Mouse (Mus musculus): ENCODE data around the gene Vps26a. TPM values are rescaled to one million over a fixed set of nuclear protein-coding genes. Genes with fewer than 3 reads are reported as not detected.

Gene Vps26a
- polyA plus RNA-seq (2011; ENCODE audit: insufficient read depth, insufficient read length, low read depth, missing spikeins): 73.3 and 74.5 TPM in 2 replicates

DNA sequence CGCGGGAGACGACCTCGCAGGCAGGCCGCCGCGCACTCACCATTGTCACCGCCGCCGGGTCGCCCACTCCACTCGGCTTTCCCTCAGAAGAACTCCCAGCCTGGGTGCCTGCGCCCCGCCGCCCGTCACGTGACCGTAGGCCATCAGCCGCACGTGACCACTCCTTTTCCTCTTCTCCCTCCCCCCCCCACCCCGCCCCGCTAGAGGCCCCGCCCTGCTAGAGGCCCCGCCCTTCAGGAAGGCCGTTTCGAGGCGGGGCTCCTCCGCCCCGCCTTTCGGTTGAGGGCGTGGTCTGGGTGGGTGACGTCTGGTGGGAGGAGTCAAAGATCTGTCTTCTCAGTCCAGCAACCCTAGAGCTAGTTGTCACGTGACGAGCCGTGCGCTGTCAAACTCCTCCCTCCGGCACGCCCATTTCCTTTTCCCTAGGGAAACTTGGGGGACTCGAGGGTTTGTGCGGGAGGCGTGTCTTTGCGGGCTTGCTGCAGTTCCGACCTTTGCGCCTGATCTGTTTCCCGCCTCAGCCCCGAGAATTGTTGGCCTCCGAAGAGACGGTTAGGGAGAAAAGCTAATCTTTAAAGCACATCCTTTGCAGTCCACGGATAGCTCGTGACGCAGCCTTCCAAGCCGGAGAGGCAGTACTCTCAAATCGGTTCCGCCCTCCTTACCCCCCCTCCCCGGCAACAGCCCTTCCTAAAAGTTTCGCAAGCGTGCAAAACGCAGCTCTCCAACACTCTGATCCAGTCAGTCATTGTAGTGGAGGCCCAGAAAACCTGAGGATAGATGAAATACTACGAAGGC, at the start of gene Vps26a:
Gene Vps26a (minus strand): TSS at position 188 of the 798 bp plus-strand sequence.
- no peaks in the 10 kb centered on the region for H3K9me3 ChIP-seq (replicated peaks; ENCODE audit: control insufficient read depth, insufficient read depth, low read length, poor library complexity, severe bottlenecking)
- H3K4me1 ChIP-seq (ENCODE audit: control insufficient read depth, insufficient read depth, low read length): no peaks in the 10 kb centered on the region
- H3K4me3 ChIP-seq (ENCODE audit: low read depth, low read length): peak within 1 kb of the TSS; percentile 87
- 0 out of 2 replicates have a peak within 1 kb of the TSS, but pooled peaks have one; percentile 1 for H3K27ac ChIP-seq (ENCODE audit: insufficient read depth, low read length)
- no peaks in the 10 kb centered on the region for H3K36me3 ChIP-seq (ENCODE audit: control insufficient read depth, insufficient read depth, low read length, poor library complexity, severe bottlenecking)
- TF ChIP-seq EP300 (IDR thresholded peaks at IDR 0.05; ENCODE audit: insufficient read depth, low read depth, low read length) (no peak), CTCF (IDR thresholded peaks at IDR 0.05; ENCODE audit: low read depth, low read length) (no peak), POLR2A (IDR thresholded peaks at IDR 0.05; ENCODE audit: insufficient read depth, low read length) (no peak)
- no peaks in the 10 kb centered on the region for H3K27me3 ChIP-seq (ENCODE audit: control insufficient read depth, insufficient read depth, low read length, poor library complexity, severe bottlenecking)
- H3K9ac ChIP-seq (ENCODE audit: low read depth, poor library complexity, severe bottlenecking): peak within 1 kb of the TSS; percentile 92

DNA sequence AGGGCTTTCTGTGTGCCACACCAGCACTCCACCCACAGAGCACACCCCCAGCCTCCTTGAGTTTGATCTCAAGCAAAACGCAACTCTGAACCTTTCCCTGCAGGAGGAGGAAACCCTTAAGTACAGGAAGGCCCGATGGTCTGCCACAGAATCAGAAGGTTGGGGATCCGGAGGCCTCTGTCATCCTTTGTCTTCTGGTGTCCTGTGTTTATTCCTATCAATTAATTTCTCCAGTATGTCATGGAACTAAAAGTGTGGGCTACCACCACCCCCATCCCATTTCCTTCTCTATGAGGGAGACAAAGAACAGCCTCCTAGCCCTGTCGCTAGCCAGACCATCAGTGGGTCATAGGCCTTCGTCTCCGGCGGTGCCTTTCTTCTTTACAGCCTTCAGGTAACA, 47.9 kb upstream of the Vps26a start:
- H3K9ac ChIP-seq (ENCODE audit: low read depth, poor library complexity, severe bottlenecking): no peak overlapping the region
- no peaks in the 10 kb centered on the region for H3K4me1 ChIP-seq (ENCODE audit: control insufficient read depth, insufficient read depth, low read length)
- H3K27me3 ChIP-seq (ENCODE audit: control insufficient read depth, insufficient read depth, low read length, poor library complexity, severe bottlenecking): no peaks in the 10 kb centered on the region
- no peak overlapping the region for H3K4me3 ChIP-seq (ENCODE audit: low read depth, low read length)
- no peak for TF ChIP-seq CTCF (IDR thresholded peaks at IDR 0.05; ENCODE audit: low read depth, low read length)
- TF ChIP-seq EP300 (IDR thresholded peaks at IDR 0.05; ENCODE audit: insufficient read depth, low read depth, low read length): no peak
- TF ChIP-seq POLR2A (IDR thresholded peaks at IDR 0.05; ENCODE audit: insufficient read depth, low read length): no peak
- H3K9me3 ChIP-seq (replicated peaks; ENCODE audit: control insufficient read depth, insufficient read depth, low read length, poor library complexity, severe bottlenecking): no peaks in the 10 kb centered on the region
- H3K27ac ChIP-seq (ENCODE audit: insufficient read depth, low read length): no peak overlapping the region
- H3K36me3 ChIP-seq (ENCODE audit: control insufficient read depth, insufficient read depth, low read length, poor library complexity, severe bottlenecking): no peaks in the 10 kb centered on the region

DNA sequence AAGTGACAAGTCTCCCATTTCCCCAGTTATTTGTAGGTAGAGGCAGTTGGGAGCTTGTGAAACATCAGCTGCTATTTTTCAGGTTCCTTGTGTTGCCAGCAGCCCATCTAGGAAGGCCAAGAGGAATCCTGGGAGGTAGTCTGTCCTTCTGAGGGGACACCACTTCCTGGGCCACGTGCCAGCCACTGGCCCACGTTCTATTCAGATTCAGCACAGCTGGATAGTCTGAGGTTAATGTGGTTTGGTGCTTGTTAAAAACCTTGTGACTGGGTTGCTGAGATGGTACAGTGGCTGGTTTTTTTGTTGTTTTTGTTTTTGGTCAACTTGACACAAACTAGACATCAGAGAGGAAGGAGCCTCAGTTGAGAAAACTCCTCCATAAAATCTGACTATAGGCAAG, 46.2 kb upstream of the Vps26a start:
- no peaks in the 10 kb centered on the region for H3K36me3 ChIP-seq (ENCODE audit: control insufficient read depth, insufficient read depth, low read length, poor library complexity, severe bottlenecking)
- no peak overlapping the region for H3K9ac ChIP-seq (ENCODE audit: low read depth, poor library complexity, severe bottlenecking)
- no peaks in the 10 kb centered on the region for H3K4me1 ChIP-seq (ENCODE audit: control insufficient read depth, insufficient read depth, low read length)
- TF ChIP-seq POLR2A (IDR thresholded peaks at IDR 0.05; ENCODE audit: insufficient read depth, low read length): no peak
- TF ChIP-seq EP300 (IDR thresholded peaks at IDR 0.05; ENCODE audit: insufficient read depth, low read depth, low read length): no peak
- no peak for TF ChIP-seq CTCF (IDR thresholded peaks at IDR 0.05; ENCODE audit: low read depth, low read length)
- no peaks in the 10 kb centered on the region for H3K9me3 ChIP-seq (replicated peaks; ENCODE audit: control insufficient read depth, insufficient read depth, low read length, poor library complexity, severe bottlenecking)
- H3K27ac ChIP-seq (ENCODE audit: insufficient read depth, low read length): no peak overlapping the region
- H3K27me3 ChIP-seq (ENCODE audit: control insufficient read depth, insufficient read depth, low read length, poor library complexity, severe bottlenecking): no peaks in the 10 kb centered on the region
- H3K4me3 ChIP-seq (ENCODE audit: low read depth, low read length): no peak overlapping the region

DNA sequence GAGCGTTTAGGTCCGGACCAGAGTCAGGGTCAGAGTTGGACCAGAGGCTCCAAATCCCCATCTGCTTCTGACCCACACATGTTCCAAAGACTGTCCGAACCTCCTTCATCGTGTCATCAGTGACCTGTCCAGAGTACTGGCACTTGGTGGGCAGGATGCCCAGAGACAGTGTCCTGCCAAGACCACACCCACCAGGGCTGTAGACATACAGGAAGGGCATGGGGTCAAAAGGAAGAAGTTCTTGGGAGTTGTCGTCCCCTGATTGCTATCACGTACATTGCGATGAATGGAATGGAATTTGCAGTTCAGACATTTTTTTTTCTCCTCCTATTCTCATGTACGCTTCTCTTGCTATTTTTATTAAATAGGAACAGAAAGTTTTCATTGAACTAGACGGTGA, 43.6 kb upstream of the Vps26a start:
- H3K9me3 ChIP-seq (replicated peaks; ENCODE audit: control insufficient read depth, insufficient read depth, low read length, poor library complexity, severe bottlenecking): no peaks in the 10 kb centered on the region
- H3K9ac ChIP-seq (ENCODE audit: low read depth, poor library complexity, severe bottlenecking): no peak overlapping the region
- no peak overlapping the region for H3K4me3 ChIP-seq (ENCODE audit: low read depth, low read length)
- H3K27ac ChIP-seq (ENCODE audit: insufficient read depth, low read length): no peak overlapping the region
- TF ChIP-seq POLR2A (IDR thresholded peaks at IDR 0.05; ENCODE audit: insufficient read depth, low read length) (no peak), EP300 (IDR thresholded peaks at IDR 0.05; ENCODE audit: insufficient read depth, low read depth, low read length) (no peak), CTCF (IDR thresholded peaks at IDR 0.05; ENCODE audit: low read depth, low read length) (no peak)
- no peaks in the 10 kb centered on the region for H3K4me1 ChIP-seq (ENCODE audit: control insufficient read depth, insufficient read depth, low read length)
- H3K36me3 ChIP-seq (ENCODE audit: control insufficient read depth, insufficient read depth, low read length, poor library complexity, severe bottlenecking): no peaks in the 10 kb centered on the region
- no peaks in the 10 kb centered on the region for H3K27me3 ChIP-seq (ENCODE audit: control insufficient read depth, insufficient read depth, low read length, poor library complexity, severe bottlenecking)

DNA sequence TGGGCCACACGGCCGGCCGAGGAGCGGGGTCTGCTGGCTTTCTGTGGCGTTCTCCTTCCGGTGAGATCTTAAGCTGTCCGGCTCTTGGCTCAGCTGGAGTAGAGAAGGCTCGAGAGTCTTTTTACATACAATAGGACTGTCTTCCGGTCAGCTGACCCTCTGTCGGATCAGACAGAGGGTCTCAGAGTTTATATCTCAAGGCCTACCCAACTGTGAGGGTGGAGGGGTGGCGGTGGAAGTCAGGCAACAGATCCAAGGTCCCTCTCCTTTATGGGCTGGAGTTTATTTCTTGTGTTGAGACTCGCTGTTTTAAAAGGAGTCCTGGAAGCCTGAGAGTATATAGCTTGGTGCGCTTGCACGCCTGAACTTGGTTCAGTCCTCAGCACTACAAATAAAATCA, 40.7 kb upstream of the Vps26a start, which contains the start of gene Srgn:
Gene Srgn (minus strand): TSS at position 101 of the 400 bp plus-strand sequence.
- Histone ChIP-seq H3K9ac (ENCODE audit: low read depth, poor library complexity, severe bottlenecking) (no peak within 1 kb of the TSS), H3K36me3 (ENCODE audit: control insufficient read depth, insufficient read depth, low read length, poor library complexity, severe bottlenecking) (no peaks in the 10 kb centered on the region), H3K27ac (ENCODE audit: insufficient read depth, low read length) (no peak within 1 kb of the TSS), H3K4me1 (ENCODE audit: control insufficient read depth, insufficient read depth, low read length) (no peaks in the 10 kb centered on the region), H3K27me3 (ENCODE audit: control insufficient read depth, insufficient read depth, low read length, poor library complexity, severe bottlenecking) (no peaks in the 10 kb centered on the region), H3K9me3 (replicated peaks; ENCODE audit: control insufficient read depth, insufficient read depth, low read length, poor library complexity, severe bottlenecking) (no peaks in the 10 kb centered on the region), H3K4me3 (ENCODE audit: low read depth, low read length) (no peak within 1 kb of the TSS)
- TF ChIP-seq CTCF (IDR thresholded peaks at IDR 0.05; ENCODE audit: low read depth, low read length) (no peak), EP300 (IDR thresholded peaks at IDR 0.05; ENCODE audit: insufficient read depth, low read depth, low read length) (no peak), POLR2A (IDR thresholded peaks at IDR 0.05; ENCODE audit: insufficient read depth, low read length) (no peak)

DNA sequence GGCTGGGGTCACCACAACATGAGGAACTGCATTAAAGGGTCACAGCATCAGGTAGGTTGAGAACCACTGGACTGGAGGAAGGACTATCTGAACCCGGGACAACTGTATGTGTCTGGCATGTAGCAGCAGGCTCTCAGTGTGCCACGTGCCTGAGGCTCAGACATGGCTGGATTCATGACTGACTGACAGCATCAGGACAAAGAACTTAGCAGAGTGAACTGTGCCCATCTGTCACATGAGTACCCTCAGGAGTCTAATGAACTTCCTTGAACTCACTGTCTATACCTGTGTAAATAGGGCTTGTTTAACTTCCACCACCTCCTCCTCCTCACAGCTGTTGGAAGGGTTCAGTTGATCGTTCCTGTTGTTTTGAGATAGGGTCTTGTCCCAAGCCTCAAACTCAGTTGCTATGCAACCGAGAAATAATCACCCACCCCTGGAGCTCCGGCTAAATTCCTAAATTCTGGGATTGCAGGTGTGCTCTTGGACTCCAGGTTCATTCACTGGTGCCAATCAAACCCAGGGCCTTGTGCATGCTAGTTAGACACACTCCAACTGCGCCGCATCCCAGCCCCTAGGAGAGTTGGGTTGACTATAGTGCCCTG, 35.8 kb upstream of the Vps26a start:
- Histone ChIP-seq H3K9me3 (replicated peaks; ENCODE audit: control insufficient read depth, insufficient read depth, low read length, poor library complexity, severe bottlenecking) (no peaks in the 10 kb centered on the region), H3K4me3 (ENCODE audit: low read depth, low read length) (no peak overlapping the region), H3K27ac (ENCODE audit: insufficient read depth, low read length) (no peak overlapping the region), H3K9ac (ENCODE audit: low read depth, poor library complexity, severe bottlenecking) (no peak overlapping the region), H3K4me1 (ENCODE audit: control insufficient read depth, insufficient read depth, low read length) (peaks cover 2% of the 10 kb centered on the region), H3K27me3 (ENCODE audit: control insufficient read depth, insufficient read depth, low read length, poor library complexity, severe bottlenecking) (no peaks in the 10 kb centered on the region), H3K36me3 (ENCODE audit: control insufficient read depth, insufficient read depth, low read length, poor library complexity, severe bottlenecking) (no peaks in the 10 kb centered on the region)
- no peak for TF ChIP-seq POLR2A (IDR thresholded peaks at IDR 0.05; ENCODE audit: insufficient read depth, low read length)
- TF ChIP-seq CTCF (IDR thresholded peaks at IDR 0.05; ENCODE audit: low read depth, low read length): no peak
- TF ChIP-seq EP300 (IDR thresholded peaks at IDR 0.05; ENCODE audit: insufficient read depth, low read depth, low read length): no peak

Measured in ES-Bruce4 (cell line).